Mouse (Mus musculus): ENCODE measurements around the gene L2hgdh.

GRCm38 (mm10) chr12:69744138-69744537 is 19.5 kb upstream of the L2hgdh start:
- no peak for TF ChIP-seq CTCF (IDR thresholded peaks at IDR 0.05)
- no peak for TF ChIP-seq EP300 (IDR thresholded peaks at IDR 0.05)

All from lung, postnatal 0 days (tissue).